In the genomic region with DNA sequence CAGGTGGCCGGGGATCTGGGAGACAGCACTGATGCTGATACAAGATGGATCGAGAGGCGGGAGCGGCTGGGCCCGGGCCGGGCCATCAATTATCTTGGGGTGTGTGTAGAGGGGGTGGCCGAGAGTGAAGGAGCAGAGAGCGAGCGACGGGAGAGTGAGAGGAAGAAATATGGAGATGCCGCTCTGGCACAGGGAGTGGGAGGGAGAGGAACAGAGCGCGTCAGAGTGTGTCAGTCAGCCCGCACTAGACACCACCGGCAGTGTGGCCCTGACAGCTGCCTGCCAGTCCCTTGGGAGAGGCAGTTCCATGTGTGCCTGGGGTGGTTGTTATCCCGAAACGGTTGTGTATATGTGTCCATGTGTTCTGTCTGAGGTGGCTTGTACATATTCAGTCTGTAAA, we compare ENCODE assay signal across 11 mouse cellular contexts. TPM values are rescaled to one million over a fixed set of nuclear protein-coding genes. Genes with fewer than 3 reads are reported as not detected.
DNase-seq lines count a peak whose midpoint lies in the region; ATAC-seq and TF ChIP-seq lines count a peak whose summit lies in the region.
"Had no signal": no experiment of that assay in that cellular context is flagged by ENCODE, and none has a peak within 500 bp of the region (broad histone marks: within the 10 kb centered on the region; RNA-seq: fewer than 3 reads in every experiment).

No protein-coding gene starts in this region.

- TF ChIP-seq CTCF in intestine, postnatal 0 days (IDR thresholded peaks at IDR 0.05; ENCODE audit: low read depth) = no peak

- no peak for DNase-seq in heart, postnatal 4 days
- peak; percentile 54 for DNase-seq in forebrain, embryonic 14.5 days (ENCODE audit: low spot score)
- DNase-seq in T-cell, adult 2 months (ENCODE audit: low spot score) = no peak
- DNase-seq in adrenal gland, postnatal 36 days = no peak
- DNase-seq: kidney, postnatal 4 days; lung, postnatal 36 days had no signal

- 3% methylated on average over 17 of the region's 17 CpGs for WGBS in heart, embryonic 11.5 days (ENCODE audit: insufficient replicate concordance)
- 4% methylated on average over 17 of the region's 17 CpGs for whole genome bisulfite sequencing in forebrain, embryonic 14.5 days
- 2% methylated on average over 17 of the region's 17 CpGs for WGBS in limb, embryonic 12.5 days
- WGBS in neural tube, embryonic 13.5 days = 2% methylated on average over 17 of the region's 17 CpGs
- 8% methylated on average over 17 of the region's 17 CpGs for WGBS in intestine, postnatal 0 days

- no peak overlapping the region for H3K9ac ChIP-seq in heart, embryonic 11.5 days (ENCODE audit: low read depth, low read length)
- H3K9ac ChIP-seq in forebrain, embryonic 14.5 days (ENCODE audit: low read length) = peak overlapping the region; percentile 43; the same call in 1 of the 2 replicates
- H3K9ac ChIP-seq in limb, embryonic 12.5 days (replicated peaks) = no peak overlapping the region
- peak overlapping the region; percentile 86 for H3K9ac ChIP-seq in neural tube, embryonic 13.5 days
- H3K9ac ChIP-seq in intestine, postnatal 0 days (ENCODE audit: low read depth, low read length) = no peak overlapping the region
- H3K9ac ChIP-seq: limb, embryonic 13.5 days had no signal

- H3K36me3 ChIP-seq in heart, embryonic 11.5 days (ENCODE audit: control insufficient read depth, insufficient read depth, low read length) = no peaks in the 10 kb centered on the region
- no peaks in the 10 kb centered on the region for H3K36me3 ChIP-seq in forebrain, embryonic 14.5 days (ENCODE audit: control insufficient read depth, insufficient read depth, low read length)
- H3K36me3 ChIP-seq in limb, embryonic 12.5 days = no peaks in the 10 kb centered on the region
- H3K36me3 ChIP-seq in neural tube, embryonic 13.5 days = no peaks in the 10 kb centered on the region
- no peaks in the 10 kb centered on the region for H3K36me3 ChIP-seq in intestine, postnatal 0 days (ENCODE audit: control insufficient read depth, insufficient read depth)
- H3K36me3 ChIP-seq: limb, embryonic 13.5 days had no signal

- H3K4me2 ChIP-seq in heart, embryonic 11.5 days = no peak overlapping the region
- H3K4me2 ChIP-seq in forebrain, embryonic 14.5 days (ENCODE audit: low read length) = peak overlapping the region; percentile 36
- H3K4me2 ChIP-seq in limb, embryonic 12.5 days = no peak overlapping the region
- H3K4me2 ChIP-seq in neural tube, embryonic 13.5 days = peak overlapping the region; percentile 81
- no peak overlapping the region for H3K4me2 ChIP-seq in intestine, postnatal 0 days (replicated peaks; ENCODE audit: low read depth)

- H3K27me3 ChIP-seq in heart, embryonic 11.5 days (ENCODE audit: control insufficient read depth, insufficient read depth, low read length) = peaks cover 95% of the 10 kb centered on the region
- H3K27me3 ChIP-seq in forebrain, embryonic 14.5 days (replicated peaks; ENCODE audit: control insufficient read depth, insufficient read depth, low read length) = peaks cover 76% of the 10 kb centered on the region
- peaks cover 96% of the 10 kb centered on the region for H3K27me3 ChIP-seq in limb, embryonic 12.5 days
- peaks cover 79% of the 10 kb centered on the region for H3K27me3 ChIP-seq in neural tube, embryonic 13.5 days
- peaks cover 88% of the 10 kb centered on the region for H3K27me3 ChIP-seq in intestine, postnatal 0 days (replicated peaks; ENCODE audit: control insufficient read depth, insufficient read depth, low read length)

- H3K4me1 ChIP-seq in heart, embryonic 11.5 days (ENCODE audit: control insufficient read depth, insufficient read depth, low read length) = peaks cover 13% of the 10 kb centered on the region
- peaks cover 52% of the 10 kb centered on the region for H3K4me1 ChIP-seq in forebrain, embryonic 14.5 days (ENCODE audit: control insufficient read depth, insufficient read depth, low read length)
- H3K4me1 ChIP-seq in limb, embryonic 12.5 days (replicated peaks) = peaks cover 85% of the 10 kb centered on the region
- H3K4me1 ChIP-seq in neural tube, embryonic 13.5 days (replicated peaks) = peaks cover 83% of the 10 kb centered on the region
- peaks cover 3% of the 10 kb centered on the region; the same call in 1 of the 2 replicates for H3K4me1 ChIP-seq in intestine, postnatal 0 days (replicated peaks; ENCODE audit: control insufficient read depth, insufficient read depth, low read length)

- 0 out of 2 replicates have a peak, but pooled peaks have one; percentile 37 for ATAC-seq in heart, embryonic 11.5 days (replicated peaks; ENCODE audit: insufficient number of reproducible peaks, low FRiP score, low TSS enrichment)
- ATAC-seq in forebrain, embryonic 14.5 days = peak; percentile 19; the same call in 1 of the 2 replicates
- no peak for ATAC-seq in limb, embryonic 12.5 days (ENCODE audit: insufficient number of reproducible peaks, insufficient read depth, low FRiP score, low TSS enrichment, low read depth)
- peak; percentile 32 for ATAC-seq in neural tube, embryonic 13.5 days (ENCODE audit: low read depth)
- ATAC-seq in intestine, postnatal 0 days = no peak

- H3K9me3 ChIP-seq in heart, embryonic 11.5 days (replicated peaks; ENCODE audit: control insufficient read depth, low read length) = no peaks in the 10 kb centered on the region
- H3K9me3 ChIP-seq in forebrain, embryonic 14.5 days (replicated peaks; ENCODE audit: control insufficient read depth, low read length) = no peaks in the 10 kb centered on the region
- H3K9me3 ChIP-seq in limb, embryonic 12.5 days = no peaks in the 10 kb centered on the region
- no peaks in the 10 kb centered on the region for H3K9me3 ChIP-seq in neural tube, embryonic 13.5 days
- no peaks in the 10 kb centered on the region for H3K9me3 ChIP-seq in intestine, postnatal 0 days (ENCODE audit: control insufficient read depth)
- H3K9me3 ChIP-seq: limb, embryonic 13.5 days had no signal

- H3K4me3 ChIP-seq in heart, embryonic 11.5 days (ENCODE audit: low read depth, low read length) = no peak overlapping the region
- no peak overlapping the region for H3K4me3 ChIP-seq in forebrain, embryonic 14.5 days (ENCODE audit: low read depth, low read length)
- peak overlapping the region; percentile 2; the same call in 1 of the 2 replicates for H3K4me3 ChIP-seq in limb, embryonic 12.5 days (replicated peaks)
- H3K4me3 ChIP-seq in neural tube, embryonic 13.5 days = peak overlapping the region; percentile 69
- H3K4me3 ChIP-seq in intestine, postnatal 0 days (ENCODE audit: low read depth, low read length) = no peak overlapping the region

- H3K27ac ChIP-seq in heart, embryonic 11.5 days (ENCODE audit: low read depth, low read length) = no peak overlapping the region
- peak overlapping the region; percentile 9; the same call in 1 of the 2 replicates for H3K27ac ChIP-seq in forebrain, embryonic 14.5 days (ENCODE audit: low read depth, low read length)
- no peak overlapping the region for H3K27ac ChIP-seq in limb, embryonic 12.5 days
- H3K27ac ChIP-seq in neural tube, embryonic 13.5 days (replicated peaks) = peak overlapping the region; percentile 92
- no peak overlapping the region for H3K27ac ChIP-seq in intestine, postnatal 0 days (ENCODE audit: low read depth, low read length)
- H3K27ac ChIP-seq: limb, embryonic 13.5 days had no signal

RNA-seq across cellular contexts. Expression of gene Shmt2, which starts 5.2 kb away (rescaled TPM):
- polyA plus RNA-seq in heart, embryonic 11.5 days (2014; fragmentation: Nextera tagmentation; extraction: Ambion mirVana) = 71.3 and 82.7 TPM in 2 replicates
- 10 to 100 TPM; 43.7 to 45.1 TPM for total RNA-seq in heart, postnatal 4 days (2021)
- polyA plus RNA-seq in forebrain, embryonic 14.5 days (2014; fragmentation: Nextera tagmentation; extraction: Ambion mirVana) = 53.1 and 65.1 TPM in 2 replicates
- polyA plus RNA-seq in limb, embryonic 12.5 days (2016; fragmentation: Nextera tagmentation; extraction: Ambion mirVana) = 96.8 and 98.1 TPM in 2 replicates
- 52.4 and 53.0 TPM in 2 replicates for polyA plus RNA-seq in neural tube, embryonic 13.5 days (2015; fragmentation: Nextera tagmentation; extraction: Ambion mirVana)
- polyA plus RNA-seq in intestine, postnatal 0 days (2015; fragmentation: Nextera tagmentation; extraction: Ambion mirVana) = 26.2 and 26.7 TPM in 2 replicates
- 10 to 100 TPM; 46.8 to 47.1 TPM for total RNA-seq in adrenal gland, postnatal 36 days (2021)

RNA-seq across cellular contexts. Expression of gene Nxph4, which starts 6.9 kb away (rescaled TPM):
- 0.21 and 0.33 TPM in 2 replicates for polyA plus RNA-seq in heart, embryonic 11.5 days (2014; fragmentation: Nextera tagmentation; extraction: Ambion mirVana)
- under 1 TPM; 0.83 to 0.97 TPM for total RNA-seq in heart, postnatal 4 days (2021)
- polyA plus RNA-seq in forebrain, embryonic 14.5 days (2014; fragmentation: Nextera tagmentation; extraction: Ambion mirVana) = 32.1 and 35.4 TPM in 2 replicates
- polyA plus RNA-seq in limb, embryonic 12.5 days (2016; fragmentation: Nextera tagmentation; extraction: Ambion mirVana) = 4.2 and 6.3 TPM in 2 replicates
- 128 and 133 TPM in 2 replicates for polyA plus RNA-seq in neural tube, embryonic 13.5 days (2015; fragmentation: Nextera tagmentation; extraction: Ambion mirVana)
- 2.9 and 4.5 TPM in 2 replicates for polyA plus RNA-seq in intestine, postnatal 0 days (2015; fragmentation: Nextera tagmentation; extraction: Ambion mirVana)
- total RNA-seq in adrenal gland, postnatal 36 days (2021) = 1 to 10 TPM; 5.0 to 6.3 TPM

RNA-seq across cellular contexts. Expression of gene Ndufa4l2, which starts 12.7 kb away (rescaled TPM):
- polyA plus RNA-seq in heart, embryonic 11.5 days (2014; fragmentation: Nextera tagmentation; extraction: Ambion mirVana) = 10.1 and 13.9 TPM in 2 replicates
- total RNA-seq in heart, postnatal 4 days (2021) = 10 to 100 TPM; 34.2 to 34.9 TPM
- 12.5 and 17.2 TPM in 2 replicates for polyA plus RNA-seq in forebrain, embryonic 14.5 days (2014; fragmentation: Nextera tagmentation; extraction: Ambion mirVana)
- polyA plus RNA-seq in limb, embryonic 12.5 days (2016; fragmentation: Nextera tagmentation; extraction: Ambion mirVana) = 0.60 and 1.6 TPM in 2 replicates
- polyA plus RNA-seq in neural tube, embryonic 13.5 days (2015; fragmentation: Nextera tagmentation; extraction: Ambion mirVana) = 10.1 and 10.6 TPM in 2 replicates
- polyA plus RNA-seq in intestine, postnatal 0 days (2015; fragmentation: Nextera tagmentation; extraction: Ambion mirVana) = 19.9 and 21.9 TPM in 2 replicates
- total RNA-seq in adrenal gland, postnatal 36 days (2021) = 10 to 100 TPM; 29.7 to 45.6 TPM

RNA-seq across cellular contexts. Expression of gene Stac3, which starts 26.0 kb away (rescaled TPM):
- 0.24 and 0.30 TPM in 2 replicates for polyA plus RNA-seq in heart, embryonic 11.5 days (2014; fragmentation: Nextera tagmentation; extraction: Ambion mirVana)
- 1 to 10 TPM; 1.8 to 1.9 TPM for total RNA-seq in heart, postnatal 4 days (2021)
- 0.41 TPM in 1 of 2 replicates, not detected in the other for polyA plus RNA-seq in forebrain, embryonic 14.5 days (2014; fragmentation: Nextera tagmentation; extraction: Ambion mirVana)
- 11.5 and 11.7 TPM in 2 replicates for polyA plus RNA-seq in limb, embryonic 12.5 days (2016; fragmentation: Nextera tagmentation; extraction: Ambion mirVana)
- polyA plus RNA-seq in neural tube, embryonic 13.5 days (2015; fragmentation: Nextera tagmentation; extraction: Ambion mirVana) = 2.4 and 3.2 TPM in 2 replicates
- 0.17 TPM in 1 of 2 replicates, not detected in the other for polyA plus RNA-seq in intestine, postnatal 0 days (2015; fragmentation: Nextera tagmentation; extraction: Ambion mirVana)
- 1 to 10 TPM; 2.2 to 3.4 TPM for total RNA-seq in adrenal gland, postnatal 36 days (2021)

Comparison
In these comparisons a context has a peak if more than half of its experiments do, and no peak if none do; other contexts are left out.
1. ATAC-seq: peak in heart, embryonic 11.5 days (single experiment), forebrain, embryonic 14.5 days (single experiment) and neural tube, embryonic 13.5 days (single experiment); none in limb, embryonic 12.5 days (single experiment) and intestine, postnatal 0 days (single experiment).
2. H3K27ac ChIP-seq: peak in forebrain, embryonic 14.5 days (single experiment) and neural tube, embryonic 13.5 days (single experiment); none in heart, embryonic 11.5 days (single experiment), limb, embryonic 12.5 days (single experiment) and intestine, postnatal 0 days (single experiment).
3. H3K4me2 ChIP-seq: peak in forebrain, embryonic 14.5 days (single experiment) and neural tube, embryonic 13.5 days (single experiment); none in heart, embryonic 11.5 days (single experiment), limb, embryonic 12.5 days (single experiment) and intestine, postnatal 0 days (single experiment).
4. H3K4me3 ChIP-seq: peak in limb, embryonic 12.5 days (single experiment) and neural tube, embryonic 13.5 days (single experiment); none in heart, embryonic 11.5 days (single experiment), forebrain, embryonic 14.5 days (single experiment) and intestine, postnatal 0 days (single experiment).
5. H3K9ac ChIP-seq: peak in forebrain, embryonic 14.5 days (single experiment) and neural tube, embryonic 13.5 days (single experiment); none in heart, embryonic 11.5 days (single experiment), limb, embryonic 12.5 days (single experiment) and intestine, postnatal 0 days (single experiment).